Mouse (Mus musculus) liver, adult 2 months (tissue): ENCODE data around the gene Cbx4. TPM values are rescaled to one million over a fixed set of nuclear protein-coding genes. Genes with fewer than 3 reads are reported as not detected.

Experiments
- DNase-seq: peaks from one replicate; pipeline ENCODE4 v3.0.0-alpha.2; 2011; ENCODE audit warnings: low read depth, low spot score; ENCODE audit errors: extremely low read depth
- H3K27ac ChIP-seq: fragments of 200-500 bp; replicated peaks from 2 replicates; pipeline ENCODE4 v1.5.1; 2012; ENCODE audit warnings: low read depth, mild to moderate bottlenecking, control low read depth, inconsistent platforms, low read length; ENCODE audit not compliant: insufficient read depth
- H3K27me3 ChIP-seq: fragments of 200-500 bp; 2 replicates; pipeline ENCODE4 v1.6.1; 2012; ENCODE audit warnings: mild to moderate bottlenecking, moderate library complexity, low read length, inconsistent platforms; ENCODE audit not compliant: control insufficient read depth, insufficient read depth
- H3K36me3 ChIP-seq: fragments of 200-500 bp; 2 replicates; pipeline ENCODE4 v1.6.1; 2012; ENCODE audit warnings: low read length, inconsistent platforms; ENCODE audit not compliant: control insufficient read depth, insufficient read depth
- H3K4me1 ChIP-seq: fragments of 200-500 bp; 2 replicates; pipeline ENCODE4 v1.6.1; 2011; ENCODE audit warnings: low read length; ENCODE audit not compliant: control insufficient read depth, insufficient read depth
- H3K4me3 ChIP-seq: fragments of 200-500 bp; 2 replicates; pipeline ENCODE4 v1.5.1; 2011; ENCODE audit warnings: low read depth, mild to moderate bottlenecking, control low read depth, low read length, moderate library complexity; ENCODE audit not compliant: insufficient read depth
- H3K79me2 ChIP-seq: fragments of 200-500 bp; 2 replicates; pipeline ENCODE4 v1.6.1; 2012; ENCODE audit warnings: inconsistent platforms, mild to moderate bottlenecking, low read length, moderate library complexity; ENCODE audit not compliant: control insufficient read depth, insufficient read depth
- H3K9ac ChIP-seq: fragments of 200-500 bp; 2 replicates; pipeline ENCODE4 v1.6.1; 2012; ENCODE audit warnings: low read depth, mild to moderate bottlenecking, control low read depth, inconsistent platforms, low read length
- CTCF ChIP-seq: fragments of 200-500 bp; IDR thresholded peaks from 2 replicates; pipeline ENCODE4 v1.5.1; 2011; ENCODE audit warnings: low read depth, low read length, control low read depth
- POLR2A ChIP-seq: fragments of 200-500 bp; IDR thresholded peaks from 2 replicates; pipeline ENCODE4 v1.6.1; 2011; ENCODE audit warnings: low read length, control low read depth; ENCODE audit not compliant: insufficient read depth; ENCODE audit errors: extremely low read depth
- WGBS: fragments of 180-500 bp; shearing (Covaris S2); methylation state at CpG from one replicate; pipeline ENCODE4 v1.1.7; 2018; 5-methylcytosine and 5-hydroxymethylcytosine counted together
- polyA plus RNA-seq: library from polyadenylated mRNA; depleted of rRNA; stranded (reverse); fragments of >200 nt; gene quantifications from 2 replicates; pipeline ENCODE4 v1.2.3, GENCODE M21; 2012
- total RNA-seq: library from RNA; depleted of rRNA; stranded (reverse); fragments of >200 nt; gene quantifications from 2 replicates; pipeline ENCODE4 v1.2.3, GENCODE M21; 2014

The Cbx4 gene
- total and polyA plus RNA-seq, 2 experiments, result 2.9 to 8.2 TPM

DNA sequence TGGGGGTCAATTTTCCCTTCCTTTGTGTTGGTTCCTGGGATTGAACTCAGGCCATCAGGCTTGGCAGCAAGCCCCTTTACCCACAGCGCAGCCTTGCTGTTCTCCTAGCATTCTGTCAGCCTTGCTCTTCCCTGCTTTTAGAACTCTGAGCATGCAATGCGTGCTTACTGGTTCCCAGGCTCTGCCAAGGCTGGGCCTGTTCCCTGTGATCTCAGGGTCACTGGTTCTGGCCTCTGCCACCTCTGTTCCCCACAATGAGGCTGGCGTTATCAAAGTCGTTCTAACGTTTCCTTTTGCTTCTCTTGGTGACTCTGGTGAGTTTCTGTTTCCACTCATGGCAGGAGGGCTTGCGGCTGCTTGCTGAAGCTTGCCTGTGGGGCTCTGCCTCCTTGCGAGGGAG is 31.9 kb upstream of the Cbx4 start:
- Histone ChIP-seq H3K27ac (no peak overlapping the region), H3K9ac (no peak overlapping the region), H3K79me2 (no peaks in the 10 kb centered on the region), H3K36me3 (no peaks in the 10 kb centered on the region), H3K4me3 (no peak overlapping the region), H3K27me3 (peaks cover 1% of the 10 kb centered on the region; the same call in 1 of the 2 replicates), H3K4me1 (no peaks in the 10 kb centered on the region)
- peak; percentile 38 for DNase-seq
- 61% methylated on average over 7 of the region's 7 CpGs for WGBS
- no peak for TF ChIP-seq CTCF
- no peak for TF ChIP-seq POLR2A

DNA sequence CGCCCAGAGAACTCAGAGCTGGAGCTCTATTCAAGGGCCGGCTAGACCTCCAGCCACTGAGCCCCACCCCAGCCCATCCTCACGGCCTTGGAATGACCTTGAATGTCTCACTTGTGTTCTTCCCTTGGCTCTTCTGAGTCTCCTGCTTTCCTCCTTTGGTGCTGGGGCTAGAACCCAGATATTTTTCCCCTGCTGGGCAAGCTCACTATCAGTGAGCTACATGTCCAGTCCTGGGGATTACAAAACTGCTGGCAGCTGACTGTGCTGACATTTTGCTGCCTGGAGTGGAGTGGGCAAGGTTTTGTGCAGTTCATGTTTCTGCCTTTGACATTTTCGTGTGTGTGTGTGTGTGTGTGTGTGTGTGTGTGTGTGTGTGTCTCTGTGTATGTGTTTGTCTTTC is 31.0 kb upstream of the Cbx4 start:
- WGBS, result 62% methylated on average over 4 of the region's 4 CpGs
- peak; percentile 41 for DNase-seq
- no peaks in the 10 kb centered on the region for H3K79me2 ChIP-seq
- no peak overlapping the region for H3K4me3 ChIP-seq
- no peak overlapping the region for H3K27ac ChIP-seq
- no peaks in the 10 kb centered on the region for H3K4me1 ChIP-seq
- no peak overlapping the region for H3K9ac ChIP-seq
- TF ChIP-seq CTCF, result no peak
- no peak for TF ChIP-seq POLR2A
- H3K27me3 ChIP-seq, result peaks cover 3% of the 10 kb centered on the region; the same call in 1 of the 2 replicates
- H3K36me3 ChIP-seq, result no peaks in the 10 kb centered on the region

DNA sequence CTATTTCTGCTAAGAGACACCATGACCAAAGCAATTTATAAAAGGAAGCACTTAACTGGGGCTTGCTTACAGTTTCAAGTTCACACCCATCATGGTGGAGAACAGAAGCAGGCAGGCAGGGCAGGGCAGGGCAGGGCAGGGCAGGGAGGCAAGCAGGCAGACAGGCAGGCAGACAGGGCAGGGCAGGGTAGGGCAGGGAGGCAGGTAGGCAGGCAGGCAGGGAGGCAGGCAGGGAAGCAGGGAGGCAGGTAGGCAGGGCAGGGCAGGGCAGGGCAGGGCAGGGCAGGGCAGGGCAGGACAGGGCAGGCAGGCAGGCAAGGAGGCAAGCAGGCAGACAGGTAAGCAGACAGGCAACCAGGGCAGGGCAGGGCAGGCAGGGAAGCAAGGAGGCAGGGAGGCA is 26.7 kb upstream of the Cbx4 start:
- H3K36me3 ChIP-seq, result no peaks in the 10 kb centered on the region
- peaks cover 2% of the 10 kb centered on the region for H3K4me1 ChIP-seq
- no peaks in the 10 kb centered on the region for H3K79me2 ChIP-seq
- no peak overlapping the region for H3K27ac ChIP-seq
- no peak for DNase-seq
- no peak overlapping the region for H3K9ac ChIP-seq
- no peak overlapping the region for H3K4me3 ChIP-seq
- TF ChIP-seq CTCF (no peak), POLR2A (no peak)
- peaks cover 3% of the 10 kb centered on the region; the same call in 1 of the 2 replicates for H3K27me3 ChIP-seq

DNA sequence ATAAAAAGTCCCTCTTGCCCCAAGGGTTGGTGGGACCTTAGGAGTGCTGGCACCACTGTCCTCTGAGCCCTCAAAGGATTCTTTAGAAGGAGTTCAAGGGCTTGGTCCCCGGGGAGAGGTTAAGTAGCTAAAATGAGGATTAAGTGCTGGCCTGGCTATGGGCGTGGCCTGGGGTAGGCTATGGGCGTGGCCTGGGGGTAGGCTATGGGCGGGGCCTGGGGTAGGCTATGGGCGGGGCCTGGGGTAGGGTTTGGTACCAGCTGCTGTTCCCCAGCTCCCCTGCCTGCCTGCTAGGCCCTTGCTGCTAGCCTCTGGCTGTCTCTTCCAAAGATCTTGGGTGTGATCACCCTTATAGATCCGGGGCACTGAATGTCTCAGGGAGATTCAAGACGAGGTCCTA is 25.3 kb upstream of the Cbx4 start:
- no peak for DNase-seq

DNA sequence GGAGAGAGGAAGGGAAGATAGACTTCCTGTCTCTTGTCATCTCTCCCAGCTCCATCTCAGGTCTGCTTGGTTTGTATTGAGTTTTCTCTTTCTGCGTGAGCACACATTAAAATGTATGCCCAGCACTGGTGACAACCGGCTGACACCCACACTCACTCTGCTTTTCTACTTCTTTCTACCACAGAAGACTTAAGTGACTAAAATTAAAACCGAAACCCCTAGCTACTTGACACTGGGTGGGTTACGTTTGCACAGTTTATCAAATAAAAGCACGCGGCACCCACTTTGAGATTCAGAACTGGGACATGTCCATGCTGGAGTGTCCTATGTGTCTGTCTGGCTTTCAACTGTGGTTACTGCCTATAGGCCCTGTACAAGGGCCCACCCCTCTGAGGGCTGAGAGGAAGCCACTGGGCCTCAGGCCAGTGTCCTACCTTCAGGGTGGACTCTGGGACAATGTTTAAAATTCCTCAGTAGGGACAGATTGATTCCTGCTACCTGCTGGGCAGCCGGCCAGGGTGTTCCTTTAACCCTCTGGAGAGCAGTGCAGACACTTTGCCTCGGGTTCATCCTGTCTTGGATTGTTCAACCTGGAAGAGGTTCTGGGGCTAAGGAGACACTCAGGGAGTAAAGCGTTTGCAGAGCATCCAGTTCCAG is 23.5 kb upstream of the Cbx4 start:
- H3K9ac ChIP-seq, result no peak overlapping the region
- H3K4me1 ChIP-seq, result peaks cover 11% of the 10 kb centered on the region
- no peak overlapping the region for H3K4me3 ChIP-seq
- peak; percentile 69 for DNase-seq
- H3K36me3 ChIP-seq, result no peaks in the 10 kb centered on the region
- no peaks in the 10 kb centered on the region for H3K79me2 ChIP-seq
- peaks cover 3% of the 10 kb centered on the region; the same call in 1 of the 2 replicates for H3K27me3 ChIP-seq
- TF ChIP-seq CTCF, result no peak
- no peak for TF ChIP-seq POLR2A
- WGBS, result 40% methylated on average over 9 of the region's 9 CpGs
- H3K27ac ChIP-seq, result no peak overlapping the region

More for the DNA sequence above, 25.3 kb upstream of the Cbx4 start:
- Histone ChIP-seq H3K79me2 (no peaks in the 10 kb centered on the region), H3K4me1 (peaks cover 3% of the 10 kb centered on the region), H3K9ac (no peak overlapping the region), H3K27ac (no peak overlapping the region), H3K27me3 (peaks cover 3% of the 10 kb centered on the region; the same call in 1 of the 2 replicates), H3K36me3 (no peaks in the 10 kb centered on the region), H3K4me3 (no peak overlapping the region)
- no peak for TF ChIP-seq POLR2A
- WGBS, result 37% methylated on average over 7 of the region's 7 CpGs

GRCm38 (mm10) chr11:119108573-119109263 is 22.7 kb upstream of the Cbx4 start:
- TF ChIP-seq CTCF (no peak), POLR2A (no peak)
- Histone ChIP-seq H3K79me2 (no peaks in the 10 kb centered on the region), H3K9ac (no peak overlapping the region), H3K4me1 (peaks cover 11% of the 10 kb centered on the region), H3K4me3 (no peak overlapping the region), H3K27ac (no peak overlapping the region), H3K36me3 (no peaks in the 10 kb centered on the region), H3K27me3 (peaks cover 3% of the 10 kb centered on the region; the same call in 1 of the 2 replicates)
- WGBS, result 88% methylated on average over 10 of the region's 10 CpGs
- no peak for DNase-seq
